Mouse (Mus musculus) B cell, adult 2 months (primary cell): ENCODE measurements around the gene Avpr2.

ENCODE experiments used
- DNase-seq, 2 experiments: peaks; one replicate each; pipeline ENCODE4 v3.0.0; 2022

Avpr2 gene

GRCm38 (mm10) chrX:73918631-73919030 is 26.7 kb downstream of the Avpr2 start:
- no peak for DNase-seq

- no peak for DNase-seq
These were observed 29.5 kb downstream of the Avpr2 start for GRCm38 (mm10) chrX:73921285-73921822.

- peak; percentile 69 to 70 for DNase-seq
These were observed 30.1 kb downstream of the Avpr2 start, which contains the start of the genes Arhgap4 and Naa10 for GRCm38 (mm10) chrX:73921823-73922549. TSS of gene Arhgap4 (minus strand) at chrX:73921870. TSS of gene Naa10 (minus strand) at chrX:73921944.

GRCm38 (mm10) chrX:73922550-73922882 is 30.6 kb downstream of the Avpr2 start:
- no peak for DNase-seq

- peak; percentile 75 to 79 for DNase-seq
These were observed 38.6 kb downstream of the Avpr2 start, which contains the start of gene Renbp for GRCm38 (mm10) chrX:73930402-73931062. TSS of gene Renbp (minus strand) at chrX:73930850.

- no peak for DNase-seq
These were observed 40.0 kb downstream of the Avpr2 start for GRCm38 (mm10) chrX:73931871-73932270.

GRCm38 (mm10) chrX:73941860-73942259 is 50.0 kb downstream of the Avpr2 start:
- no peak for DNase-seq

- no peak for DNase-seq
These were observed 50.4 kb downstream of the Avpr2 start for GRCm38 (mm10) chrX:73942294-73942693.
